Mouse (Mus musculus) adrenal gland, postnatal 25 days (tissue): Measurements from ENCODE around the gene Acyp1. TPM values are rescaled to one million over a fixed set of nuclear protein-coding genes. Genes with fewer than 3 reads are reported as not detected.

ENCODE experiments used
- DNase-seq: peaks from one replicate; pipeline ENCODE4 v3.0.0; 2021; ENCODE audit warnings: mixed read lengths
- long read RNA-seq: library from polyadenylated mRNA; stranded (forward); transcript quantifications from one replicate; pipeline ENCODE4 v2.0.0, GENCODE M21; 2021
- total RNA-seq: library from RNA; stranded (reverse); gene quantifications from 2 replicates; pipeline ENCODE4 v1.2.3, GENCODE M21; 2021

Gene Acyp1
- total RNA-seq = 30.2 and 42.2 TPM in 2 replicates
- long read RNA-seq, transcript Acyp1-201 (3 exons, 648 nt) = major isoform, 6 of 11 reads
- long read RNA-seq, partial matches to known transcripts = 4 of 11 reads
- long read RNA-seq, other reads (novel, unspliced or antisense) = 0 of 11 reads

DNA sequence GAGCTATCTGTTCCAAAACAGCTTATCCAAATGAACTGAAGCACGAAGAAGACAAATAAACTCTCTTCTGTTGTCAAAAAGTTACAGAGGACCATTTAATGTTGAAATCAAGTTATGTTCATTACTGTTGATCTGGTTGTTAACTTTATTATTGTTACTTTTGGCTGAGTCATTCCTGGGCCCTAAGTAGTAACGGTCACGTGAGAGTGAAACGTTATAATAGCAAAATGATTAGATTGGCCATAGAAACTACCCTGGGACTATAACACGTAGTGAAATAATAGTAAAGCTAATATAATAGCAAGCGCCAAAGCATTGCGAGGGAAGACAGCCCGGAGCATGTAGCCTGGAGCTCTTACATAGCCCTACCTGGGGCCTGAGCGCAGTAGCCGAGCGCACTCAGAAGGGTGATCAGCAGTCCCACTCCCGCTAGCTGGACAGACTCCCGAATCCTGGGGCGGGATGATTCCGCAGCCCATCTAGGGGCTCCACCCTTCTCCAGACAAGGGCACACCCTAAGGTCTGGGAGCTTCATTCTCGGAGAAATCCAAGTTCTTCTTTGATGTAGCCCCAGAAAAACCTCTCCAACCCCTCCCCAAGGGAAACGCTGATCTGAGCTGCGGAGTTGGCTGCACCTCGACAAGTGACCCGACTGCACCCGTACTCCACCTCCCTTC, at the start of gene Acyp1:
TSS of gene Acyp1 (minus strand) at position 630 of the 677 bp plus-strand sequence.
- DNase-seq = peak; percentile 44

DNA sequence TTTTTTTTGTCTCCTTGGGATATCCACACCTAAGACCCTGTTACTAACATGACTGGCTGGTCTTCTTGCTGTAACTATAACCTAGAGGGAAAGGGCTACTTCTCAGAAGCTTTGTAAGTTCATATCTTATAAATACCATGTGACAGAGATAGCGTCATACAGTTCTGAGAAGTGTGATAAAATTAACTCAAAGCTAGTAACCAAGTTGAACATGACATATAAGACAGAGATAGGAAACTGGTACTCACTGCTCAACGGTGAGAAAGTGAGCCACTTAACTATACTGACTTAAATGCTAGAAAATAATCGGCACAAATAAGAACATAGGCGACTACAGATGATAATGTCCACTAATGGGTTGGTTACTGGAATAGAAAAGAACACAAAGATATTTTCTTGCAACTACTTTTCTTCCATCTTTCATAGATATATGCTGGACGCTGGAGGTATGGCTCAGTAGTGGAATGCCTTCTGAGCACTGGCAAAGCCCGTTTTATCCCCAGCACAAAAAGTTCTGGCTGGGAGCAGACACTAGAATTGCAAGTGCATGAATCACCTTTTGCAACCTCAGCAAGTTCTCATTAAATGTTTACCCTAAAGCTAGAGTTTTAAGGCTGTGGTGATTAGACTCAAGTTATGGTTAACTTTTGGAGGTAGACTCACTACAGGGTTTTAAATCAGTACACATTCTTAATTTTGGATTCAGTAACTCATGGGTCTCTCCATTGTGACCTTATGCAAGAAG, 49.5 kb upstream of the Acyp1 start:
- DNase-seq = no peak

DNA sequence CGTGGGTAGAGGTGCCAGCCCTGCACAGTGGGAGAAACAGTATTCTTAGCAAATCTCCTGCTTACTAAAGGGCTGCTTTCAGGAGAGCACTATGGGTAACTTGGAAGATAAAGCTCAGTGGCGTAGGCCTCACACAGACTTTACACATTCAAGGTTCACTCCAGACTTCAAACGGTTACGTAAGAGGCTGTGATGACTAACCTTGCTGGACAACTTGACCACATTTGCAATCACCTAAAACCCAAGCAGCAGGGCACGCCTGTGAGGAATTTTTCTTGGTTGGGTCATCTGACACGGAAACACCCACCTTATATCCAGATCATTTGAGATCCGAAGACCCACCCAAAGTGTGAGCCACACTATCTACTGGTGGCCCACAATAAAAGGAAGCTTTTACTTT, 41.9 kb upstream of the Acyp1 start:
- no peak for DNase-seq

DNA sequence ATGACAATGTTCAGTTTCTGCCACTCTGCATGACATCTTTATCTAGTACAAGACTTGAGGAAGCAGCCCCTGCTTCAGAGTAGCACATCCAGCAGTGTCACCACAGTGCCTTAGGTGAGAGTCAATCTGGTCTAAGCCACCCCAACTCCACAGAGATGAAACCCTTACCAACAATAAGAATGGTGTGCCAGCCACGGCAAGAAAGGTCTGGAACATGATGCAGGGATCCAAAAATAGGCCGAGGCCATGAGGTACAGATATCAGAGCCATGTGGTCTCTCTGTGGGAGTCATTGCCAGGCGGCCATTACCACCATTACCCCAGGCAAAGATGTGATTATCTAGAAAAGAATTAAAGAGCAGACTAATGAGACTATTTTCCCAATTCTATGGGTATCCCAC, 20.4 kb upstream of the Acyp1 start:
- no peak for DNase-seq

DNA sequence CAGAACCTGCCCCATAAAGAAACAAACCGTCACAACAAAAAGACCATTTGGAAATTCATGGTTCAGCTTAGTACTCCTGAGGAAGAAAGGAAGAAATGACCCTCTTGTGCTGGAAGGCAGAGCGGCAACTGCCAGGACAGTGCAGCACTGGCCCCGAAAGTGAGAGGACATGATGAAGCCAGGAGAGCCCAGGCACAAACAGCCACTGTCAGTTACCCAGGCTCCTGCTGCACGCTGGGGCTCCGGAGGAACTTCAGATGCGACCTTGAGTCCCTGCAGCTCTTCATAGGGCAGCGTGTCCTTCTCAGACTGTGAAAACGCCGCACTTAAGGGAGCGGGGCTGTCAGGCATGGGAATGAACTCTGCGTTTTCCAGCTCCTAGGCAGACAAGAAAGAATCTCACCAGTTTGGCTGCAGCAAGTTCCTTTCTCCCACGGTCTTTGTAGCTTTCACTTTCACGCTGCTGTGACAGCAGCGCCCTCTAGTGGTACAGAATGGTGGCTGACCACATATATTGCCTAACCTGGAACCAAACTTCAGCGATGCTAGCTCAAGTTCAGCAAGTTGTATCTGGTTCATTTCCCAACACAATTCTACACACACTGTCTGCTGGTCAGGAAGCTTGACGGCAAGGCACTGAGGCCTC, 17.1 kb upstream of the Acyp1 start:
- DNase-seq = peak; percentile 81

DNA sequence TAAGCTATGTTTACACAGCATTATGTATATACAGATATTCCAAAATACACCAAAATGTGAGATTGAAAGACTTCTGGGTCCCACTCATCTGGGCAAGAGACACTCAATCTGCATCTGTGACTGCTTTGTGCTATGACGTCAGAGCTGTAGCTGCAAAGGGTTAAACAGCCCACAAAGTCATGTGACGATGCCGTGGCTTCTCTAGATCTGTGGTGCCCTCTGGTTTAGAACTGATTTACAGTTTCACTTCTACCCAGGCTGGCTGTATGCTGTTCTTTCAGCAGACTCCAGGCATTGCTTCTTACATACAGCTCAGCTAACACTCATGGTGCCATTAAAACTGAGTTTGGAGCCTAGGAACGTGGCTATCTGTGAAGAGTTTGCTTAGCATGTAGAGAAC, 16.5 kb upstream of the Acyp1 start:
- DNase-seq = no peak

DNA sequence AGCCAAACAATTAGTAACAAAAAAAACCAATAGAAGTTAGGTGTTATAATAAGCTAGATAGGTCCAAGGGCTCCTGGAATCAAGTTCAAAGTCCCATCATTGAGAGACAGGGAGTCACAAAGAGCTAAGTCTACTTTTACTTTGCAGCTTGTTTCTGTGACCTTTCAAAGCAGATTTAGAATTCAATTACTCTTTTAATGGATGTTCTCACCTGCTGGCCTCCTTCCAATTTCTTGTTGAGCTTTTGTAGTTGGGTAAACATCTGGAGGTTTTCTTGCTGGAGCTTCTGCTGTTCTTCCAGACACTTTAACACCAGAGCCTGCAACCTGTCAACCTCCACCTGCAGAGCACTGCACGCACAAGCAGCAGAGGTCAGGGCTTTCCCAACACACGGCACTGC, 15.0 kb upstream of the Acyp1 start:
- DNase-seq = no peak

DNA sequence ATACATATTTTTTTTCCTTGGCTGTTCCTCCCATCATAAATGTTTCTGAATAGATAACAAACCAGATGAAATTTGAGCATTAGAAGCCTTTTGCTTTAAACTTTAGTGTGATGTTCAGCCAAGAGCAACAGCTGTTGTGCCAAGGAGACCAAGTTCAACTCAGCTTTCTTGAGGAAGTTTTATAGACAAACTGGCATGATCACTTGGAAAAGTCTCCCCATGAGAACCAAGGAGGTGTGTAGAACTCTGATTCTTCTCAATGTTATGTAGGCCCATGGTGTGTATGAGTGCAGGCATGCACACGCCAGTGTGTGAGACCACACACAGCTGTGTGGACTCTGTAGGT, 10.6 kb upstream of the Acyp1 start:
- no peak for DNase-seq

DNA sequence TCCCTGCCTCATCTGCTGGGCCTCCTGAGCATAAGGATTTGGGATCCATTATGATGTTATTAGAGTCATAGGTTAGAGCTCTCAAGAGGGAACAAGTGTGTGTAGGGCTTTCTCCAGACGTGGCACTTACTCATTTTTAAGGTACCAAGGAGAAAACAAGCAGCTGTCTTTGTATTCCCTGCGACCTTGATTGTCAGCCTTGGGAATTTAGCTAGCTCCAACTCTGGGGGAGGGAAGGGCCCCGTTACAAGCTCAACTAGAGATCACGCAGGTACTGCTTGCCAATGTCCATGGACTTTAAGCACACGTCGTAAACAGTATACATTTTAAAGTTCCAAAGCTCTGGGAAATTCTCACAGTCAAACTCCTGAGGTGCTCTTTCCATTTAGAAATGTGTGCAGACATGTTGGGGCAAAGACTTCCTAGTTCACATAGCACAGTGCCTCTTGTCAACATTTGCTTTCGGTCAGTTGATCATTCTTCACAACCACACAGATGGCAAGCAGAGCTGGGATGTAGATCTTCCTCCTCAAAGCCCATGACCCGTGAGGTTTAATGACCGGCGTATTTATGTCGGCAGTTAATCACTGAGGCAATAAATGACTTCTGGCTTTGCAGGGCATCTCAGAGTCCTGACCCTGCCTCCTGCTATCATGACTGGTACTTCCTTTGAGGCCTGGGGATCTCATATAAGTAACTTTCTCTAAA, 10.0 kb upstream of the Acyp1 start:
- no peak for DNase-seq

DNA sequence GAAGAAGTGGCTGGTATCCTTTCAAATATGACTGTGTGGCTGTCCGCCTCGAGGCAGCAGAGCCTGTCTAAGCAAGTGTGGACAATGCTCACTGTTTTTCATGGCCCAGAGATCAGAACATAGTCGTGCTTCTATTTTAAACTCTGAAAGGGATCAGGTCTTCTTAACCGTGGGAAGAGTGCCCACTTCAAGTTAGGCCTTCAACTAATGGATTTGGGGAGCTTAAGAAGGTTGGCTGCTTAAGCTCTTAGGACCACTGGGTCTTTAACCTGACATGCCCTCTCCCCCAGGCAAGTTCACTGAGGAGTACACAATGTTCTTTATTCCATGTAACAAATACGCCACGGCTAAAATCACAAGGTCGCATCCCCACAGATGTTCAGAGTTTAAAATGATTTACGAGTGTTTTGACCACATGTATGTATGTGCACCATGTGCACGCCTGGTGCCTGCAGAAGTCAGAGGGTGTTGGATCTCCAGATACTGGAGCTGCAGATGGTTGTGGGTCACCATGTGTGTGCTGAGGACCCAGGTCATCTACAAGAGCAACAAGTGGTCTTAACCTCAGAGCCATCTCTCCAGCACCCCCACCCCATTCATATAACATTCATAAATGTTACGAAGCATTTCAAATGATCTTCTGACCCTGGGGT, 9.2 kb upstream of the Acyp1 start:
- DNase-seq = no peak

DNA sequence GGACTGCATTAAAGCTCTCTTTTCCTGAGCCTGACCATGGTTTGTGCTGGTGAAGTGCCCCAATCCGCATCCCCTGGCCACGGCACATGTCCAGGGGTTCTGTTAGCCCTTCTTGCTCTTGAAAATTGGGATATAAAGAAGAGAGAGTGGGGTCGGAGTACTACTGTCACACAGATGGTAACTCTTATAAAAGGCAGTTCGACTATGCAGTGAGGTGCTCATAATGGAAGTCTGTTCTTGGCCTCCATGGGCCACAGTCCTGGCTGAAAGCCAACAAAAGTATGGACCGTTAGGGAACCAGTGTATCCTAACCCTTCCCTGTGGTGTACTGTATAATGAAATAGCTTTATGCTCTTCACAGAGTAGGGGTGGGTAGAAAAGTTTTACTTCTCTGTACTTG, 8.7 kb upstream of the Acyp1 start:
- no peak for DNase-seq

DNA sequence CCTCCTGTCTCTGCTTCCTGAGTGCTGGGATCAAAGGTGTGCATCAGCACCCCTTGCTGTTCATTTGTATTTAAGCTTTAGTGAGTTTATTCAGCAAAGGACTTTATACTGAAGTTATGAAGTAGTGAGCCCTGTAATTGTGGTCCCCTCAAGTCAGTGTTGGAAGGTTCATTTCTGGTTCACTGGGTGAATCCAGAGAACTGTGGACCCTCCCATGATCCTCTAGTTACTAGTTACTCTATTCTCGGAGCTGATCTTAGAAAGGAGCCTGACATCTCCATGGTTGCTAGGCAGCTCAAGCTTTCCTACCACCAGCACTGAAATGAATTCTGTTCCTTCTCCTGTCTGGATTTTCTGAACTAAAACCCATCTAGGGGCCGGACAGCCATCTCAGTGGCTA, 7.3 kb upstream of the Acyp1 start:
- no peak for DNase-seq

DNA sequence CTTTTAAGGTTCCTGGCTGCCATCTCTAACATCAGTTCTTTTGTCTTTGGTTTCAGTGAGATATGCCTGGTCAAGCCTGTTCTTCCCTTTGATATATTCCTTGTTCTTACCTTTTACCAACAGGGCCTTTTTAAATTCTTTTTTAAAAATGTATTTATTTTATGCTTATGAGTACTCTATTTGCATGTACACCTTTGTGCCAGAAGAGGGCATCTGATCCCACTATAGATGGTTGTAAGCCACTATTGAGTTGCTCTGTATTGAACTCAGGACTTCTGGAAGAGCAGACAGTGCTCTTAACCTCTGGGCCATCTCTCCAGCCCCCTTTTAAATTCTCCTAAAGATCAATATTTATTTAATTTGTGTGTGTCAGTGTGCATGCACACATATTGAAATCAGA, 4.7 kb upstream of the Acyp1 start:
- DNase-seq = no peak

DNA sequence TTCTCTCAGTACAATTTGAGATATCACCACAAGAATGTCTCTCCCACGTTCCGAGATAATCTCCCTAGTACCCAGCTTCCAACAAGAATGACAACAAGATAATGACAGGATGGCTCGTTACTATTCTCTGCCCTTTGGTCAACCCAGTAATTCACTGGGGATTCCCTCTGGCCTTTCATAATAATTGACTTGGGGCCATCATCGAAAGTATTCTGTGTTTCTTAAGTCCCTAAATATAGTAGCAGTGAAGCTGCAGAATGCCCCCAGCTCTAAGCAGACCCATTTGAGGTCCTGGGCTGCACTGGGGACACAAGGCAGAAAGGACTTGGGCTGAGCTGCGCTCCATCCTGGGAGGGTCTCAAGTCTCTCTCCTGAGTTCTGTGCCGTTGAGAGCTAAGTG, 4.0 kb upstream of the Acyp1 start:
- DNase-seq = no peak

DNA sequence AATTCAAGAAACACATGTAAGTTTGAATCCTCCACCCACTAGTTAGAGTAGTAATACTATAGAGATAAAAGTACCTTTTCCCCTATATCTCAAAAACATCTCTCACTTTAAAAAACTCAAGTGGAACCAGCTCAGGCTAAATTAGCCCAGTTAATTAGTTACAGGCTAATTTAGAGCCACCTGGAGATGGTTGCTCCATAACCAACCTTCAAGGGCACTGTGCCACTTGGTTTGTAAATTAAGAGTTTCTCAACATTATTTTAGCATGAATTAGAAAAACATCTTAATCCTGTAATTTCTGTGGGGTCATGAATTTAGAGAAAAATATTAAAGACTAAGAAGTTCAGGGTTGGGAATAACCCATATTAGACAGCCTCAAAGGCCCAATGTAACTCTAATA, 3.3 kb upstream of the Acyp1 start:
- DNase-seq = no peak

DNA sequence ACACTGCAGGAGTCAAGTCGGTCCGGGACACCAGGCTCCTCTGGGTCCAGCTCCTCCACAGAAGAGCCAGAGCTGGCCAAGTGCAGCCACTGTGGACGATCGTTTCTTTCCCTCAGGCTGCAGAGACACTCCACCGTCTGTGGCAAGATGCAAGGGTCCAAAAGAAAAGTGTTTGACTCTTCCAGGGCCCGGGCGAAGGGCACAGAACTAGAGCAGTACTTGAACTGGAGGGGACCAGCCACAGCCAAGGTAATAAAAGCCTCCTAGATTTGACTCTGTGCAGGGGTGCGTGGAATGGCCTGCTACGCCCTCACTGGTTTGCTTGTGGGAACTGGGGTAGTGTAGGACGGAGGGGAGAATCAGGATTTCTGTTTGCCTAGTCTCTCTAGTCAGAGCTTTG, 2.4 kb upstream of the Acyp1 start:
- DNase-seq = no peak

DNA sequence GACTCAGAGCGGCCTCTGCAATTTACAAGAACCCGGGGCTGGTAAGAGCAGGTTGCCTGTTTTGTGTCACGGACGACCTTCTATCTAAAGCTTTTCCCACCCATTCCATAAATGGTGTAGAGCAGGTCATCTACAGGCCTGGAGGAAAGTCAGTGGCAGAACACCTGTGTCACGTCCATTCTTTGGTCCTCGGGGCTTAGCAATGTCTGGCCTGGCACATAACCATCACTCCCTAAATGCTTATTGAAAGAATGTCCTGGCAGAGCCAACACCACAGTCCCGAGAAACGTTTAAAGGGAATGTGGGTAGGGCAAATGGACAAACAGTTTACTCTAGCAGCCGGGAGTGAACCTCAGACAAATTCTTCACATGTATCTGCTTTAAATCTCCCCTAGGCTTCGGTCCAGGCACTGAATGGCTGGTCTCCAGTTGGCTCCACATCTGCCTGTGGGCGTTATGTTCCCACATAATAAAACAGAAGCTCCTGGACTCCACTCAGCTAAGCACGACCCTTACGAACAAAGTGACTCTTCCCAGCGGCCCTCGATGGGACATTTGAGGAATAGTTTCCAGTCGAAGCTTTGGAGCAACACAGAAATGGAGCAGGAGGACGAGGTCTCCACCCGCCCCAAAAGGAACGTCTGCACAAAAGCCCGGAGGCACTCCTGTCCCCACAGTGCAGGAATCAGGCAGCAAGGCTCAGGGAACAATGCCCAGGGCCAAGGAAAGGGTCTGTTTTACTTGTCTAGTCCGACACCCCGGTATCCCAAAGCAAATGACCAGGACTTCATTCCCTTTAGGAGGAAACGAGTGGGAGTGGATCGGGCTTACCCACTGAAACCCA, 1.1 kb upstream of the Acyp1 start:
- DNase-seq = no peak

DNA sequence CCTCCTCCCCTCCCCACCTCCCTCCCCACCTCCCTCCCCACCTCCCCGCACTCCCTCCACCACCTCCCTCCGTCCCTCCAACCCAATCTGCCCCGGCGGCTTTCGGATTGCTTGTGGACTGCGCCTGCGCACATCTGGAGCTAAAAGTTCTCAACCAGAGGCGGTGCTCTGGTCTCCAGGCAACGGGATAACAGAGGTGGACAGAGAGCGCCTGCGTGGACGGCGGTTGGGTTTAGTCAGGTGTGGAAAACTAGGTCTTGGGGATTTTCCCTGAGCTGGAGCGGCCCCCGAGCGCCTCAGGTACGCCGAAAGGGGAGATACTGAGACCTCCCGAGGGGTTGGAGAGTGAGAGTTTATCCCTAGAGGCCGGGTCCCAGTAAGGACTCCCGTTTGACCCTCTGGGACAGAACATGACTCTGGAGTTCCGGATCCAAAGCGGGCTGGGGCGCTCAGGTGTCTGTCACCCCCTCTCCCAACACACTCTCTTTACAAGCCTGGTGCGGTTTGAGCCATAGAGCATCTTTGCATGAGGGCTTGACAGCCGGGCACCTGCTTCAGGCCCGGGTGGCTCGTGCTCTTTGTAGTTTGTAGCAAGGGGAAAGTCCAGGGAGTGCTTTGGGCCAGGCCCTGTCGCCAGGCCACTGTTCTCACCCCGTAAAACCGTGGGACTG, 383 bp upstream of the Acyp1 start, which contains the start of gene Zc2hc1c:
TSS of gene Zc2hc1c (plus strand) at position 106 of the 671 bp plus-strand sequence.
- peak; percentile 89 for DNase-seq

DNA sequence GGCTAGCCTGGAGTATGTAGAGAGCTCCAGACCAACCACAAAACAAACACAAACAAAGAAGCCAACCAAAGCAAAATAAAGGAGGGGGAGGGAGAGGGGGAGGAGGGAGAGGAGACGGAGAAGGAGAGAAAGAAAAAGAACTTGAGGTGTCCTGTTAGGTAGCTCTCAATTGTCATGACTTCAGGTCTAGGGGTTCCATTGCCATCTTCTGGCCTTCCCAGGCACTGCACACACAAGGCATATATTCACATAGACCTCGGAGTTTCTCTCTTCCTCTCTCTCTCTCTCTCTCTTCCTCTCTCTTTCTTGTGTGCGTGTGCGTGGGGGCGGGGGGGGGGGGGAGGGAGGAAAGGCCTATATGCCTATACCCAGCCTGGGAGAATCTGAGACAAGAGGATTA, 1.3 kb downstream of the Acyp1 start:
- DNase-seq = no peak

DNA sequence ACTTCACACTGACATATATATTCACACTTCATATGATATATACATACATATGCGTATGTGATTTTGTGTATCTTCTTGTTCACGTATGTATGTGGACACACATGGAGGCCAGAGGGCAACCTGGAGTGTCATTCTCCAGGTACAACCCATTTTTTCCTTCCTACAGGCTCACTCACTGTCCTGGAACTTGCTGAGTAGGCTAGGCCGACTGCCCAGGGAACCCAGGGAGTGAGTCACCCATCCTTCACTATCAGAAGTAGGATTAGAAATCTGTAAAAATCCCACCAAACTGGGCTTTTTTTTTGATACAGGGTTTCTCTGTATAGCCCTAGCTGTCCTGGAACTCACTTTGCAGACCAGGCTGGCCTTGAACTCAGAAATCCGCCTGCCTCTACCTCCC, 3.2 kb downstream of the Acyp1 start:
- DNase-seq = no peak

DNA sequence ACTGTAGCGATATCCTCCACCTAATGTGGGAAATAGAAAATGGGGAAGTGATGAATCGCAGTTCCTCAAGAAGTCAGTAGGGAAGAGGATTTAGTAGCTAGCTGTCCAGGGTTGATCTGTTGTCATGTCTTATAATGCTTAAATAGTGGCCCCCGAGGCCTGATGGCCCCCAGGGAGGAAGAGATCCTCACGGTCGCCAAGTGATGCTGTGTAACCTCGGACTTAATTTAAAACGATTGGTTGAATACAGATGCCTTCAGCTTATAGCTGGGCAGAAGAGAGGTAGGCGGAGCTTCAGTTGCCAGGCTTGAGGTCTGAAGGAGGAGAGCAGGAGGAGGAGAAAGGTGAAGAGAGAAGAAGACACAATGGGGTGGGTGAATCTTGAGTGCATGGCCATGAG, 3.9 kb downstream of the Acyp1 start:
- no peak for DNase-seq
